Mouse (Mus musculus): ENCODE data around the gene Them7.

DNA sequence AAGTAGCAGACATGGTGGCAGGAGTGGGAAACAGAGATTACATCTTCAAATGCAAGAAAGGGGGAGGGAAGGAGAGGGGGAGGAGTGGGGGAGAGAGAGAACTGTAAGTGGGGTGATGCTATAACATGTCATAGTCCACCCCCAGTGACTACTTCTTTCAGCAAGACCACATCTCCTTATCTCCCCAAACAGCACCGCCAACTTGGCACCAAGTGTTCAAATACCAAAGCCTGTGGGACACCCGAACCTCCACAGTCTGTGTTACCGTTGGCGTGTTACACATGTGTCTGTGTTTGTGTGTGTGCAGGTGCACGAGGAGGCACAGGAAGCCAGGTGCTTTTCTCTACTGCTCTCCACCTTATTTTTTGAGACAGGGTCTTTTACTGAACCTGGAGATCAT lies 4.9 kb upstream of the Them7 start:
- TF ChIP-seq CTCF (IDR thresholded peaks at IDR 0.05; ENCODE audit: low read depth, low read length) (no peak), POLR2A (IDR thresholded peaks at IDR 0.05; ENCODE audit: insufficient read depth, low read length) (no peak)

Measured in ES-Bruce4 (cell line).